Mouse (Mus musculus): ENCODE results near the gene Stk36. TPM values are rescaled to one million over a fixed set of nuclear protein-coding genes. Genes with fewer than 3 reads are reported as not detected.

Stk36 gene
- polyA plus RNA-seq, 1 experiment from 2014 or later, result 23.9 TPM

GRCm38 (mm10) chr1:74643926-74644325, 42.7 kb downstream of the Stk36 start:
- Histone ChIP-seq H3K27ac (ENCODE audit: low read depth, low read length) (no peak overlapping the region), H3K9ac (ENCODE audit: low read depth, low read length) (no peak overlapping the region), H3K9me3 (ENCODE audit: control insufficient read depth, low read length) (no peaks in the 10 kb centered on the region), H3K4me2 (replicated peaks; ENCODE audit: low read depth, low read length) (no peak overlapping the region), H3K36me3 (ENCODE audit: control insufficient read depth, insufficient read depth, low read length) (no peaks in the 10 kb centered on the region), H3K27me3 (ENCODE audit: control insufficient read depth, insufficient read depth, low read length) (no peaks in the 10 kb centered on the region), H3K4me3 (ENCODE audit: low read depth, low read length) (no peak overlapping the region), H3K4me1 (replicated peaks; ENCODE audit: control insufficient read depth, insufficient read depth, low read length) (no peaks in the 10 kb centered on the region)
- DNase-seq (ENCODE audit: low spot score), result peak; percentile 35
- ATAC-seq (ENCODE audit: low FRiP score), result no peak

GRCm38 (mm10) chr1:74661448-74662195, 60.4 kb downstream of the Stk36 start, which contains the start of gene Ttll4:
TSS of gene Ttll4 (plus strand) at chr1:74661745.
- Histone ChIP-seq H3K9me3 (ENCODE audit: control insufficient read depth, low read length) (no peaks in the 10 kb centered on the region), H3K27me3 (ENCODE audit: control insufficient read depth, insufficient read depth, low read length) (no peaks in the 10 kb centered on the region), H3K36me3 (ENCODE audit: control insufficient read depth, insufficient read depth, low read length) (no peaks in the 10 kb centered on the region), H3K9ac (ENCODE audit: low read depth, low read length) (peak within 1 kb of the TSS; percentile 91), H3K27ac (ENCODE audit: low read depth, low read length) (peak within 1 kb of the TSS; percentile 84), H3K4me3 (ENCODE audit: low read depth, low read length) (peak within 1 kb of the TSS; percentile 83), H3K4me1 (replicated peaks; ENCODE audit: control insufficient read depth, insufficient read depth, low read length) (no peaks in the 10 kb centered on the region), H3K4me2 (replicated peaks; ENCODE audit: low read depth, low read length) (peak within 1 kb of the TSS; percentile 51)
- WGBS, result under 1% methylated on average over 56 of the region's 66 CpGs
- DNase-seq (ENCODE audit: low spot score) (peak; percentile 95), ATAC-seq (ENCODE audit: low FRiP score) (peak; percentile 99)

- peak overlapping the region; percentile 51 for H3K4me2 ChIP-seq (replicated peaks; ENCODE audit: low read depth, low read length)
- no peaks in the 10 kb centered on the region for H3K4me1 ChIP-seq (replicated peaks; ENCODE audit: control insufficient read depth, insufficient read depth, low read length)
- H3K27me3 ChIP-seq (ENCODE audit: control insufficient read depth, insufficient read depth, low read length), result no peaks in the 10 kb centered on the region
- peak overlapping the region; percentile 84 for H3K27ac ChIP-seq (ENCODE audit: low read depth, low read length)
- 4% methylated on average over 13 of the region's 13 CpGs for WGBS
- ATAC-seq (ENCODE audit: low FRiP score) (peak; percentile 34; the same call in 1 of the 2 replicates), DNase-seq (ENCODE audit: low spot score) (peak; percentile 23)
- no peaks in the 10 kb centered on the region for H3K9me3 ChIP-seq (ENCODE audit: control insufficient read depth, low read length)
- H3K9ac ChIP-seq (ENCODE audit: low read depth, low read length), result peak overlapping the region; percentile 91
- no peaks in the 10 kb centered on the region for H3K36me3 ChIP-seq (ENCODE audit: control insufficient read depth, insufficient read depth, low read length)
- peak overlapping the region; percentile 83 for H3K4me3 ChIP-seq (ENCODE audit: low read depth, low read length)
Observed at GRCm38 (mm10) chr1:74662253-74662865, 61.1 kb downstream of the Stk36 start.

- Histone ChIP-seq H3K36me3 (ENCODE audit: control insufficient read depth, insufficient read depth, low read length) (no peaks in the 10 kb centered on the region), H3K9ac (ENCODE audit: low read depth, low read length) (no peak overlapping the region), H3K4me3 (ENCODE audit: low read depth, low read length) (no peak overlapping the region), H3K4me2 (replicated peaks; ENCODE audit: low read depth, low read length) (no peak overlapping the region), H3K4me1 (replicated peaks; ENCODE audit: control insufficient read depth, insufficient read depth, low read length) (no peaks in the 10 kb centered on the region), H3K27ac (ENCODE audit: low read depth, low read length) (no peak overlapping the region), H3K27me3 (ENCODE audit: control insufficient read depth, insufficient read depth, low read length) (no peaks in the 10 kb centered on the region), H3K9me3 (ENCODE audit: control insufficient read depth, low read length) (no peaks in the 10 kb centered on the region)
- ATAC-seq (ENCODE audit: low FRiP score) (no peak), DNase-seq (ENCODE audit: low spot score) (no peak)
- 83% methylated on average over 6 of the region's 6 CpGs for WGBS
Observed at GRCm38 (mm10) chr1:74665153-74665552, 63.9 kb downstream of the Stk36 start.

GRCm38 (mm10) chr1:74668371-74668770, 67.1 kb downstream of the Stk36 start:
- H3K36me3 ChIP-seq (ENCODE audit: control insufficient read depth, insufficient read depth, low read length), result no peaks in the 10 kb centered on the region
- ATAC-seq (ENCODE audit: low FRiP score) (no peak), DNase-seq (ENCODE audit: low spot score) (no peak)
- no peak overlapping the region for H3K9ac ChIP-seq (ENCODE audit: low read depth, low read length)
- no peaks in the 10 kb centered on the region for H3K4me1 ChIP-seq (replicated peaks; ENCODE audit: control insufficient read depth, insufficient read depth, low read length)
- H3K9me3 ChIP-seq (ENCODE audit: control insufficient read depth, low read length), result no peaks in the 10 kb centered on the region
- H3K4me3 ChIP-seq (ENCODE audit: low read depth, low read length), result no peak overlapping the region
- H3K4me2 ChIP-seq (replicated peaks; ENCODE audit: low read depth, low read length), result no peak overlapping the region
- H3K27me3 ChIP-seq (ENCODE audit: control insufficient read depth, insufficient read depth, low read length), result no peaks in the 10 kb centered on the region
- H3K27ac ChIP-seq (ENCODE audit: low read depth, low read length), result no peak overlapping the region
- 88% methylated on average over 3 of the region's 3 CpGs for WGBS

GRCm38 (mm10) chr1:74672731-74673130, 71.5 kb downstream of the Stk36 start:
- no peak overlapping the region for H3K9ac ChIP-seq (ENCODE audit: low read depth, low read length)
- H3K9me3 ChIP-seq (ENCODE audit: control insufficient read depth, low read length), result no peaks in the 10 kb centered on the region
- no peak overlapping the region for H3K4me3 ChIP-seq (ENCODE audit: low read depth, low read length)
- no peaks in the 10 kb centered on the region for H3K27me3 ChIP-seq (ENCODE audit: control insufficient read depth, insufficient read depth, low read length)
- 92% methylated on average over 7 of the region's 7 CpGs for WGBS
- no peaks in the 10 kb centered on the region for H3K4me1 ChIP-seq (replicated peaks; ENCODE audit: control insufficient read depth, insufficient read depth, low read length)
- ATAC-seq (ENCODE audit: low FRiP score) (no peak), DNase-seq (ENCODE audit: low spot score) (no peak)
- no peak overlapping the region for H3K4me2 ChIP-seq (replicated peaks; ENCODE audit: low read depth, low read length)
- H3K36me3 ChIP-seq (ENCODE audit: control insufficient read depth, insufficient read depth, low read length), result no peaks in the 10 kb centered on the region
- no peak overlapping the region for H3K27ac ChIP-seq (ENCODE audit: low read depth, low read length)

- 87% methylated on average over 3 of the region's 3 CpGs for WGBS
- Histone ChIP-seq H3K9ac (ENCODE audit: low read depth, low read length) (no peak overlapping the region), H3K4me2 (replicated peaks; ENCODE audit: low read depth, low read length) (no peak overlapping the region), H3K4me3 (ENCODE audit: low read depth, low read length) (no peak overlapping the region), H3K4me1 (replicated peaks; ENCODE audit: control insufficient read depth, insufficient read depth, low read length) (no peaks in the 10 kb centered on the region), H3K27me3 (ENCODE audit: control insufficient read depth, insufficient read depth, low read length) (no peaks in the 10 kb centered on the region), H3K9me3 (ENCODE audit: control insufficient read depth, low read length) (no peaks in the 10 kb centered on the region), H3K27ac (ENCODE audit: low read depth, low read length) (no peak overlapping the region), H3K36me3 (ENCODE audit: control insufficient read depth, insufficient read depth, low read length) (peaks cover 9% of the 10 kb centered on the region; the same call in 1 of the 2 replicates)
- DNase-seq (ENCODE audit: low spot score) (no peak), ATAC-seq (ENCODE audit: low FRiP score) (no peak)
Observed at GRCm38 (mm10) chr1:74676863-74677262, 75.6 kb downstream of the Stk36 start.

GRCm38 (mm10) chr1:74677843-74678242, 76.6 kb downstream of the Stk36 start:
- no peak overlapping the region for H3K9ac ChIP-seq (ENCODE audit: low read depth, low read length)
- no peak for ATAC-seq (ENCODE audit: low FRiP score)
- H3K36me3 ChIP-seq (ENCODE audit: control insufficient read depth, insufficient read depth, low read length), result peaks cover 13% of the 10 kb centered on the region; the same call in 1 of the 2 replicates
- no peak for DNase-seq (ENCODE audit: low spot score)
- H3K4me2 ChIP-seq (replicated peaks; ENCODE audit: low read depth, low read length), result no peak overlapping the region
- H3K4me3 ChIP-seq (ENCODE audit: low read depth, low read length), result no peak overlapping the region
- H3K9me3 ChIP-seq (ENCODE audit: control insufficient read depth, low read length), result no peaks in the 10 kb centered on the region
- 88% methylated on average over 1 of the region's 1 CpGs for WGBS
- no peaks in the 10 kb centered on the region for H3K4me1 ChIP-seq (replicated peaks; ENCODE audit: control insufficient read depth, insufficient read depth, low read length)
- H3K27me3 ChIP-seq (ENCODE audit: control insufficient read depth, insufficient read depth, low read length), result no peaks in the 10 kb centered on the region
- H3K27ac ChIP-seq (ENCODE audit: low read depth, low read length), result no peak overlapping the region
